Mouse (Mus musculus): ENCODE data around the gene Cenpb. TPM values are rescaled to one million over a fixed set of nuclear protein-coding genes. Genes with fewer than 3 reads are reported as not detected.

Gene Cenpb
- polyA plus RNA-seq, 1 experiment = 95.3 TPM

- Histone ChIP-seq H3K4me3 (ENCODE audit: insufficient read depth, low read depth, low read length) (peak within 1 kb of the TSS; percentile 71), H3K27me3 (replicated peaks; ENCODE audit: control insufficient read depth, insufficient read depth, low read length) (no peaks in the 10 kb centered on the region), H3K27ac (ENCODE audit: insufficient read depth, low read depth, low read length) (peak within 1 kb of the TSS; percentile 76; the same call in 1 of the 2 replicates), H3K36me3 (ENCODE audit: control insufficient read depth, insufficient read depth, low read length) (no peaks in the 10 kb centered on the region; the same call in 1 of the 2 replicates), H3K4me1 (ENCODE audit: control insufficient read depth, insufficient read depth, low read length) (peaks cover 7% of the 10 kb centered on the region; the same call in 1 of the 2 replicates)
- peak; percentile 92 for DNase-seq
- WGBS = under 1% methylated on average over 42 of the region's 43 CpGs
- TF ChIP-seq CTCF (conservative IDR thresholded peaks at IDR 0.05; ENCODE audit: insufficient read depth, insufficient read length, low read depth, low read length) (0 out of 2 replicates have a peak, but pooled peaks have one; percentile 18), POLR2A (IDR thresholded peaks at IDR 0.05; ENCODE audit: low read depth, low read length) (no peak)
These were observed 7.1 kb upstream of the Cenpb start, which contains the start of the genes Cdc25b and Spef1 for GRCm38 (mm10) chr2:131186771-131187601. Gene Cdc25b (plus strand): TSS chr2:131186949. Gene Spef1 (minus strand): TSS chr2:131187282.

DNA sequence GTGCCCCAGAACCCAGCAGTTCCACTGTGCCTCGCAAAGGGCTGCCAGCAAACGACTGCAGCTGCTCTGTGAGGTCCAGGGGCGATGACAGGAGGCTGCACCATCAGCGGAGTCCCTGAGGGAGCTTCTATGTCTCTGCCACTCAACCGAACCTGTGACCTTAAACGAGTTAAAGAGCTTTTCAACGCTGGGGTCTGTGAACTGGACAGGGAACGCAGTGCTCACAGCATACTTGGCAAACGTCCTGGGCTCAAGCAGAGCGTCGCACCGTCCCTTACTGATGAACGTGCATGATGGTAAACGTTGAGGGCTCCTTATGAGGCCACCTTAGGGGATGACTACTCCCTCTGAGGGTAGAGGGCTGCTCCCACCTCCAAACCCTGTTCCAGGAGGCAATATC lies 6.5 kb upstream of the Cenpb start:
- 4% methylated on average over 14 of the region's 14 CpGs for WGBS
- TF ChIP-seq POLR2A (IDR thresholded peaks at IDR 0.05; ENCODE audit: low read depth, low read length) = no peak
- peaks cover 7% of the 10 kb centered on the region; the same call in 1 of the 2 replicates for H3K4me1 ChIP-seq (ENCODE audit: control insufficient read depth, insufficient read depth, low read length)
- DNase-seq = no peak
- no peaks in the 10 kb centered on the region for H3K27me3 ChIP-seq (replicated peaks; ENCODE audit: control insufficient read depth, insufficient read depth, low read length)
- H3K36me3 ChIP-seq (ENCODE audit: control insufficient read depth, insufficient read depth, low read length) = no peaks in the 10 kb centered on the region
- peak overlapping the region; percentile 71 for H3K4me3 ChIP-seq (ENCODE audit: insufficient read depth, low read depth, low read length)
- H3K27ac ChIP-seq (ENCODE audit: insufficient read depth, low read depth, low read length) = peak overlapping the region; percentile 76; the same call in 1 of the 2 replicates

DNA sequence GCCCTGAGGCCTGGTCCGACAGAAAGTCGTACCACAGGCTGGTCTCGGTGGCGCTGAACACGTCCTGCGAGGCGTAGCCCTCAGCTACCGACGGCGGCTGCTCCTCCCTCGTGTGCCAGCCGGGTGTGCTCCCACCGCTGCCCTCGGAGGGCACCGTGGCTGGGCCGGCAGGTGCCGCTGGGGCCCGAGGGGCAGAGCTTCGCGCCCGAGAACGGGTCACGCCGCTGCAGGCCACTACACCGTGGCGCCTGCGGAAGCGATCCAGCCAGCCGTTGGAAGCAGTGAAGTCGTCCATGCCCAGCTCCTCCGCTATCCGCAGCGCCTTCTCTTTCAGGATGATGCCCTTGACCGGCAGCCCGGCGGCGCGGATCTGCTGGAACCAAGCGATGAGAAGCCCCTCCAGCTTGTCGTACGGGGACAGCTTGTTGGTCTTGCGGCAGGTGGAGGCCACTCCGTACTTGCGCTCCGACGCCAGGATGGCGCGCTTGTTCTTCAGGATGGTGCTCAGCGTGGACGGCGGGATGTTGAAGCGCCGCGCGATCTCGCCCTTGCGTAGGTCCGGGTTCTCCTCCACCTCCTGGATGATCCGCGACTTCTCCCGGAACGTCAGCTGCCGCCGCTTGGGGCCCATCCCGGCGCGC lies 501 bp downstream of the Cenpb start:
- peak; percentile 65 for DNase-seq
- Histone ChIP-seq H3K27me3 (replicated peaks; ENCODE audit: control insufficient read depth, insufficient read depth, low read length) (no peaks in the 10 kb centered on the region), H3K36me3 (ENCODE audit: control insufficient read depth, insufficient read depth, low read length) (no peaks in the 10 kb centered on the region), H3K4me1 (ENCODE audit: control insufficient read depth, insufficient read depth, low read length) (peaks cover 37% of the 10 kb centered on the region), H3K27ac (ENCODE audit: insufficient read depth, low read depth, low read length) (peak overlapping the region; percentile 82), H3K4me3 (ENCODE audit: insufficient read depth, low read depth, low read length) (peak overlapping the region; percentile 72)
- TF ChIP-seq POLR2A (IDR thresholded peaks at IDR 0.05; ENCODE audit: low read depth, low read length) (no peak), CTCF (conservative IDR thresholded peaks at IDR 0.05; ENCODE audit: insufficient read depth, insufficient read length, low read depth, low read length) (no peak)
- under 1% methylated on average over 67 of the region's 67 CpGs for WGBS

GRCm38 (mm10) chr2:131178828-131179245 lies 1.0 kb downstream of the Cenpb start:
- peak; percentile 58 for DNase-seq
- Histone ChIP-seq H3K4me3 (ENCODE audit: insufficient read depth, low read depth, low read length) (peak overlapping the region; percentile 72), H3K27me3 (replicated peaks; ENCODE audit: control insufficient read depth, insufficient read depth, low read length) (no peaks in the 10 kb centered on the region), H3K36me3 (ENCODE audit: control insufficient read depth, insufficient read depth, low read length) (no peaks in the 10 kb centered on the region), H3K4me1 (ENCODE audit: control insufficient read depth, insufficient read depth, low read length) (peaks cover 37% of the 10 kb centered on the region), H3K27ac (ENCODE audit: insufficient read depth, low read depth, low read length) (peak overlapping the region; percentile 82)
- TF ChIP-seq POLR2A (IDR thresholded peaks at IDR 0.05; ENCODE audit: low read depth, low read length) (no peak), CTCF (conservative IDR thresholded peaks at IDR 0.05; ENCODE audit: insufficient read depth, insufficient read length, low read depth, low read length) (no peak)
- 13% methylated on average over 26 of the region's 26 CpGs for WGBS

- peak; percentile 51 for DNase-seq
- Histone ChIP-seq H3K27me3 (replicated peaks; ENCODE audit: control insufficient read depth, insufficient read depth, low read length) (no peaks in the 10 kb centered on the region), H3K4me3 (ENCODE audit: insufficient read depth, low read depth, low read length) (peak overlapping the region; percentile 72), H3K4me1 (ENCODE audit: control insufficient read depth, insufficient read depth, low read length) (peaks cover 37% of the 10 kb centered on the region), H3K36me3 (ENCODE audit: control insufficient read depth, insufficient read depth, low read length) (no peaks in the 10 kb centered on the region), H3K27ac (ENCODE audit: insufficient read depth, low read depth, low read length) (peak overlapping the region; percentile 82)
- TF ChIP-seq CTCF (conservative IDR thresholded peaks at IDR 0.05; ENCODE audit: insufficient read depth, insufficient read length, low read depth, low read length) (no peak), POLR2A (IDR thresholded peaks at IDR 0.05; ENCODE audit: low read depth, low read length) (no peak)
- WGBS = 29% methylated on average over 9 of the region's 9 CpGs
These were observed 1.9 kb downstream of the Cenpb start for GRCm38 (mm10) chr2:131177932-131178331.

DNA sequence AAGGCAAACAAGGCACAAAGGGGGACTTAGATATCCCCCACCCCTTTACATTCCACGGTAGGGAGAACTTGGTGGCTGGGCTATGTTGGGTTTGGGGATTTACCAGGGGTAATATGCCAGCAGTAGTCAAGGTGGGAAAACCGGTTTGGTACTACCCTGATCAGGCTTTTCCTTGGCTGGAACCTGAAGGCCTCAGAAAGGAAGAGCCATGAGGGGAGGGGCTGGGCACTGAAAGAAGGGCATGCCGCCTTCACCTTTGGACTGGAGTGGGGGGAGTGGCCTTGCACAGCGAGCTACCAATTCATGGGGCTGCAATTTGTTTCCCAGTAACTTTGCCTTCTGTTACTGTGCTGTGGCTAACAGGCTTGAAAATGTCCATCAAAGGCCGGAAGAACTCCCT lies 3.4 kb downstream of the Cenpb start:
- no peak for TF ChIP-seq CTCF (conservative IDR thresholded peaks at IDR 0.05; ENCODE audit: insufficient read depth, insufficient read length, low read depth, low read length)
- peak; percentile 93 for DNase-seq

DNA sequence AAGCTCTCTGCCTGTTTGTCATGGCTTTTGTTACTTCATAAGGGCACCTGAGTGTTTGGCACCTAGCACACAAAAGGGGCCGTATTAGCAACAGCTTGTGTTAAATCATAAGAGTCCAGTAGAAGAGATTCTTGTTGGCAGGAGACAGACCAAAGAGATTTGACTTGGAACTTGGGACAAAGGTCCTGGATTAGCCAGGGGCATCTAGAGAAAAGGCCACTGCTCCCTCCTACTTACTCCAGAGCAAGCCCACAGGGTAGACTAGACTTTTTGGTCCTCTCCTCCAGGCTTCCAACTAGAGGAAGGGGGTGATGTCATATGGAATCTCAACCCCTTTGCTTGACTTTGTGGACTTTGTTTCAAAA lies 3.9 kb downstream of the Cenpb start:
- H3K4me3 ChIP-seq (ENCODE audit: insufficient read depth, low read depth, low read length) = no peak overlapping the region
- DNase-seq = peak; percentile 77
- WGBS = 53% methylated on average over 1 of the region's 1 CpGs
- no peaks in the 10 kb centered on the region for H3K27me3 ChIP-seq (replicated peaks; ENCODE audit: control insufficient read depth, insufficient read depth, low read length)
- peak overlapping the region; percentile 92 for H3K27ac ChIP-seq (ENCODE audit: insufficient read depth, low read depth, low read length)
- no peak for TF ChIP-seq POLR2A (IDR thresholded peaks at IDR 0.05; ENCODE audit: low read depth, low read length)
- no peak for TF ChIP-seq CTCF (conservative IDR thresholded peaks at IDR 0.05; ENCODE audit: insufficient read depth, insufficient read length, low read depth, low read length)
- H3K36me3 ChIP-seq (ENCODE audit: control insufficient read depth, insufficient read depth, low read length) = no peaks in the 10 kb centered on the region
- H3K4me1 ChIP-seq (ENCODE audit: control insufficient read depth, insufficient read depth, low read length) = peaks cover 37% of the 10 kb centered on the region

More for the DNA sequence above, 3.4 kb downstream of the Cenpb start:
- H3K27me3 ChIP-seq (replicated peaks; ENCODE audit: control insufficient read depth, insufficient read depth, low read length) = no peaks in the 10 kb centered on the region
- H3K4me1 ChIP-seq (ENCODE audit: control insufficient read depth, insufficient read depth, low read length) = peaks cover 37% of the 10 kb centered on the region
- H3K4me3 ChIP-seq (ENCODE audit: insufficient read depth, low read depth, low read length) = no peak overlapping the region
- no peaks in the 10 kb centered on the region for H3K36me3 ChIP-seq (ENCODE audit: control insufficient read depth, insufficient read depth, low read length)
- peak overlapping the region; percentile 92 for H3K27ac ChIP-seq (ENCODE audit: insufficient read depth, low read depth, low read length)
- WGBS = 25% methylated on average over 5 of the region's 5 CpGs
